12 mouse cellular contexts compared by ENCODE assay signal in the genomic region with DNA sequence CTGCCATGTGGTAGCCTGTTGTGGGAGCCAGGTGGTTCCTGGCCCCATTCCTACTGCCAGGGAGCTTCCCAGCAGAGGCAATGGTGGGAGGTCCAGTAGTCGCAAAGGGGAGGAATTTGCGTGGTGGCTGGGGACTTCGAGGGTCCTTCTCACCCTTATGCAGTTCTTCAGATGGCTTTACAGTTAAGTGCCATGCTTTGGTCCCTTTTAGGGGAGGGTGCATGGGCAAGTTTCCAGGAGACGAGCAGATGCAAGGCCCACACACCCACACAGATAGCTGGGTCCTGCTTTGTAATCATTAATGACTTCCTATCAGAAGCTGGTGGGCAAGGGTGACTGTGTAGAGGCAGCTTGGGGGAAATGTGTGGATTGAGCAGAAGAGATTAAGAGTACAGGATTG. TPM values are rescaled to one million over a fixed set of nuclear protein-coding genes. Genes with fewer than 3 reads are reported as not detected.
DNase-seq lines count a peak whose midpoint lies in the region; ATAC-seq lines count a peak whose summit lies in the region.
"Had no signal": no experiment of that assay in that cellular context is flagged by ENCODE, and none has a peak within 500 bp of the region (broad histone marks: within the 10 kb centered on the region; RNA-seq: fewer than 3 reads in every experiment).

No protein-coding gene starts in this region.

- no peak for ATAC-seq in hindbrain, embryonic 15.5 days (ENCODE audit: low FRiP score, low read depth)
- no peak for ATAC-seq in stomach, embryonic 15.5 days (ENCODE audit: insufficient read depth, low FRiP score, low read depth)

- no peak overlapping the region for H3K9ac ChIP-seq in hindbrain, embryonic 15.5 days
- no peak overlapping the region for H3K9ac ChIP-seq in stomach, embryonic 15.5 days

- no peak overlapping the region for H3K4me3 ChIP-seq in hindbrain, embryonic 15.5 days
- H3K4me3 ChIP-seq in stomach, embryonic 15.5 days (replicated peaks), result peak overlapping the region; percentile 90

- peaks cover 43% of the 10 kb centered on the region for H3K4me1 ChIP-seq in hindbrain, embryonic 15.5 days (replicated peaks)
- peaks cover 34% of the 10 kb centered on the region for H3K4me1 ChIP-seq in stomach, embryonic 15.5 days

- H3K9me3 ChIP-seq in hindbrain, embryonic 15.5 days, result no peaks in the 10 kb centered on the region
- no peaks in the 10 kb centered on the region for H3K9me3 ChIP-seq in stomach, embryonic 15.5 days
- H3K9me3 ChIP-seq: G1E had no signal

- peak; percentile 9 for DNase-seq in kidney, adult 11 months
- no peak for DNase-seq in kidney, postnatal 36 days
- peak; percentile 30 to 49 for DNase-seq in right cerebral cortex, postnatal 10 days (ENCODE audit: low spot score in 2 of 2)
- no peak for DNase-seq in right cerebral cortex, adult 18-20 months
- DNase-seq in thymus, postnatal 25 days, result no peak
- no peak for DNase-seq in spleen, adult 18-20 months
- DNase-seq: adrenal gland, postnatal 25 days; embryo, embryonic 11 days; right cerebral cortex, postnatal 14 days had no signal

- no peaks in the 10 kb centered on the region for H3K27me3 ChIP-seq in hindbrain, embryonic 15.5 days
- H3K27me3 ChIP-seq in stomach, embryonic 15.5 days (replicated peaks), result no peaks in the 10 kb centered on the region

- WGBS in hindbrain, embryonic 15.5 days, result 41% methylated on average over 4 of the region's 4 CpGs
- 24% methylated on average over 4 of the region's 4 CpGs for WGBS in stomach, embryonic 15.5 days

- peaks cover 18% of the 10 kb centered on the region for H3K36me3 ChIP-seq in hindbrain, embryonic 15.5 days
- H3K36me3 ChIP-seq in stomach, embryonic 15.5 days, result peaks cover 22% of the 10 kb centered on the region

- 0 out of 2 replicates have a peak overlapping the region, but pooled peaks have one; percentile 91 for H3K4me2 ChIP-seq in hindbrain, embryonic 15.5 days
- peak overlapping the region; percentile 84 for H3K4me2 ChIP-seq in stomach, embryonic 15.5 days

- peak overlapping the region; percentile 95; the same call in 1 of the 2 replicates for H3K27ac ChIP-seq in hindbrain, embryonic 15.5 days (replicated peaks)
- H3K27ac ChIP-seq in stomach, embryonic 15.5 days, result peak overlapping the region; percentile 91

RNA-seq across cellular contexts. Expression of a gene that starts 1.1 kb away (rescaled TPM):
- 13.2 and 14.7 TPM in 2 replicates for polyA plus RNA-seq in hindbrain, embryonic 15.5 days (2015; fragmentation: Nextera tagmentation; extraction: Ambion mirVana)
- 5.7 and 6.1 TPM in 2 replicates for polyA plus RNA-seq in stomach, embryonic 15.5 days (2015; fragmentation: Nextera tagmentation; extraction: Ambion mirVana)

RNA-seq across cellular contexts. Expression of a gene that starts 8.9 kb away (rescaled TPM):
- 50.6 and 54.2 TPM in 2 replicates for polyA plus RNA-seq in hindbrain, embryonic 15.5 days (2015; fragmentation: Nextera tagmentation; extraction: Ambion mirVana)
- polyA plus RNA-seq in stomach, embryonic 15.5 days (2015; fragmentation: Nextera tagmentation; extraction: Ambion mirVana), result 66.1 and 66.8 TPM in 2 replicates

Comparison
In these comparisons a context has a peak if more than half of its experiments do, and no peak if none do; other contexts are left out.
1. DNase-seq: peak in kidney, adult 11 months (single experiment) and right cerebral cortex, postnatal 10 days (2 of 2); none in kidney, postnatal 36 days (0 of 2), right cerebral cortex, adult 18-20 months (single experiment), thymus, postnatal 25 days (single experiment) and spleen, adult 18-20 months (0 of 2).